Mouse (Mus musculus) lung, adult 2 months (tissue): Measurements from ENCODE around the gene Carmil3. TPM values are rescaled to one million over a fixed set of nuclear protein-coding genes. Genes with fewer than 3 reads are reported as not detected.
A peak's percentile ranks its signal among the peaks of the same experiment; 100 is the strongest.

Source experiments
- DNase-seq: peaks from one replicate; pipeline ENCODE4 v3.0.0; 2022
- H3K4me1 ChIP-seq: fragments of 200-500 bp; 2 replicates; pipeline ENCODE4 v1.6.1; 2011; ENCODE audit warnings: low read length; ENCODE audit not compliant: control insufficient read depth, insufficient read depth
- H3K4me3 ChIP-seq: fragments of 200-500 bp; replicated peaks from 2 replicates; pipeline ENCODE3; 2011; ENCODE audit warnings: low read depth, mild to moderate bottlenecking, control low read depth, low read length; ENCODE audit errors: extremely low read depth
- CTCF ChIP-seq: fragments of 200-500 bp; IDR thresholded peaks from 2 replicates; pipeline ENCODE4 v1.5.1; 2011; ENCODE audit warnings: mild to moderate bottlenecking, low read length, control low read depth; ENCODE audit not compliant: insufficient read depth
- POLR2A ChIP-seq: fragments of 200-500 bp; IDR thresholded peaks from 2 replicates; pipeline ENCODE4 v1.6.1; 2011; ENCODE audit warnings: low read depth, mild to moderate bottlenecking, control low read depth, low read length, borderline replicate concordance; ENCODE audit errors: extremely low read depth
- WGBS: fragments of 180-500 bp; shearing (Covaris S2); methylation state at CpG from one replicate; pipeline ENCODE4 v1.1.7; 2018; 5-methylcytosine and 5-hydroxymethylcytosine counted together
- polyA plus RNA-seq: library from polyadenylated mRNA; depleted of rRNA; stranded (reverse); fragments of >200 nt; gene quantifications from 2 replicates; pipeline ENCODE4 v1.2.3, GENCODE M21; 2012; rRNA removed

Carmil3 gene
- polyA plus RNA-seq, 1 experiment: 1.8 TPM

DNA sequence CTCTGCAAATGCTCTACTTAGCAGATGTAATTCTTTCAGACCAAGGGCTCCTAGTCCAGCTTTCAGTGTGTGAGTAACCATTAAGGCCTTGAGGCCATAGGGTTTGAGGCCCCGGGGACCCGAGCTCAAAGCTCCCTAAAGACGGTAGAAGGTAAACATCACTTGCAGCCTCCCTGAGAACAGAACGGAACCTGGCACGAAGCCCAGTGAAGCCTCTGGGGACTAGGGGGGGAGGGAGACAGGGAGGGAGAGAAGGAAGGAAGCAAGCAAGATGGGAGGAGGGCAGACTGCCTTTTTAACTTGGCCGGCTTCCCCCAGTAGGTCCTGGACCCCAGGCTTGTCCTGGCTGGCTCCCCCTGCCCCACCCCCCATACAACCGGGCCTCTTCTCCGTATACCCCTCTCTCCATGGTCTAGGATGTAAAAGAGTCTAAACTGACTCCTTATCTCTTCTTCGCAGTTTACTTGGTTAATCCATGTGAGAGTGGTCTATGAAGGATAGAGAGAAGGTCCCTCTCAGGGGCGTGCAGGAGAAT, 50.4 kb downstream of the Carmil3 start:
- DNase-seq: peak; percentile 72
- Histone ChIP-seq H3K4me1 (0 out of 2 replicates have a peak, but pooled peaks cover 3% of the 10 kb centered on the region), H3K4me3 (peak overlapping the region; percentile 96)
- 3% methylated on average over 10 of the region's 10 CpGs for WGBS
- TF ChIP-seq POLR2A (no peak), CTCF (no peak)

DNA sequence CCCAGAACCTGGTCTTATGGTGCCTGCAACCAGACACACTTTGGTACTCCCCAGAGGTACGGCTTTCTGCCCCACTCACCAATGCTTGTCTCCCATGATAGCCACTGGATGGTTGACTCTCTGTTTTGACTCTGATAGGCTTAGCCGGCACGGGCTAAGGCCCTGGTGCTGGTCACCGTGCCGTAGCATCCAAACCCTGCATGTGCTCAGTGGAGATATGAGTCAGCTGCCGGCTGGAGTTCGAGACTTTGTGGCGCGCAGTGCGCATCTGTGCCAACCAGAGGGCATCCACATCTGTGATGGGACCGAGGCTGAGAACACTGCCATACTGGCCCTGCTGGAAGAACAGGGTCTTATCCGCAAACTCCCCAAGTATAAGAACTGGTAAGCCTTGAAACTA, 51.8 kb downstream of the Carmil3 start:
- 94% methylated on average over 12 of the region's 12 CpGs for WGBS
- Histone ChIP-seq H3K4me3 (no peak overlapping the region), H3K4me1 (0 out of 2 replicates have a peak, but pooled peaks cover 3% of the 10 kb centered on the region)
- TF ChIP-seq CTCF (no peak), POLR2A (no peak)
- DNase-seq: no peak

DNA sequence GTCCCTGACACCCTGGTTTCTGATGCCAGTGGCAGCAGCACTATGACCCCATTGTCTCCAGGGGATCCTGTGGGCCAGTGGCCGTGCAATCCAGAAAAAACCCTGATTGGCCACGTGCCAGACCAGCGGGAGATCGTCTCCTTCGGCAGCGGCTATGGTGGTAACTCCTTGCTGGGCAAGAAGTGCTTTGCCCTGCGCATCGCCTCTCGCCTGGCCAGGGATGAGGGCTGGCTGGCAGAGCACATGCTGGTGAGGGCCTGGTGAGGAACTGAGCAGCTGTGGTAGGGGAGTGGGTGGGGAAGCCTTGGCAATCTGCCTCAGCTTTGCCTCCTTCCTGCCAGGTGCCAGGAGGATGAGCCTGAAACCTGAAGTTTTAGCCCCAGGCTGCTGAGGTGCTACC, 53.9 kb downstream of the Carmil3 start:
- DNase-seq: no peak
- H3K4me1 ChIP-seq: 0 out of 2 replicates have a peak, but pooled peaks cover 3% of the 10 kb centered on the region
- WGBS: 68% methylated on average over 9 of the region's 9 CpGs
- no peak for TF ChIP-seq CTCF
- TF ChIP-seq POLR2A: no peak
- H3K4me3 ChIP-seq: no peak overlapping the region

DNA sequence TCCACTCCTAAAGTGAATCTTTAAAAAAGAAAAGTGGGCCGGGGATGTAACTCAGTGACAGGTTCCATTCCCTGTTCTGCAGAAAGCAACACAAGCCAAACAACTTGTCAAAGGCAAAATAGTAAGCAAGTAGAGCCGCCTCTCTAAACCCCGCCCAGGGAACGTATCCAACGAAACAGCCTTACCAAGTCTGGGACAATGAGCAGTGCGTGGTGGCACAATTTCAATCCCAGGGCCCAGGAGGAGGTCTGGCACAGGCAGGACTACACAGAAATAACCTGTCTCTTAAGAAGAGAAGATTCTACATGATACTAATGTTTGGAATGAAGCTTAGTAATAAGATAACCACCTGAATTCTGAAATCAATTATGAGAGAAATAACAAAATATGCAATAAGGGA, 59.7 kb downstream of the Carmil3 start:
- no peak for DNase-seq
- WGBS: 82% methylated on average over 6 of the region's 6 CpGs
- no peak for TF ChIP-seq POLR2A
- no peak for TF ChIP-seq CTCF
- Histone ChIP-seq H3K4me3 (no peak overlapping the region), H3K4me1 (no peaks in the 10 kb centered on the region)

DNA sequence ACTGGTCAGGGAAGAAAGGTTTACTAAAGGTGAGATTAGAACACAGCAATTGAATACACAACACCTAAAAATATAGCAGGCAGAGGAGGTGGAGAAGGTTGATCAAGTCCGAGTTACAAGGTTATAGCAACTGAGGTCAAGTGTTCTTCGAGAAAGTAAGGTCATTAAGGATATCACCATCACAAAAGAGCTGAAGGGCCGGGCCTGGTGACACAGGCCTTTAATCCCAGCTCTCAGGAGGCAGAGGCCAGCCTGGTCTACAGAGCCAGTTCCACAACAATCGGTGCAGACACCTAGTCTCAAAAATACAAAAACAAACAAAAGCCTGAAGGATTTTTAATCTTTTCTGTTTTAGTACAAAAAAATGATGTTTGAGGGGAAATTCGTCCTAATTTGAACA, 60.9 kb downstream of the Carmil3 start:
- no peak for DNase-seq
- Histone ChIP-seq H3K4me3 (no peak overlapping the region), H3K4me1 (no peaks in the 10 kb centered on the region)
- TF ChIP-seq POLR2A (no peak), CTCF (no peak)
- 65% methylated on average over 5 of the region's 5 CpGs for WGBS

DNA sequence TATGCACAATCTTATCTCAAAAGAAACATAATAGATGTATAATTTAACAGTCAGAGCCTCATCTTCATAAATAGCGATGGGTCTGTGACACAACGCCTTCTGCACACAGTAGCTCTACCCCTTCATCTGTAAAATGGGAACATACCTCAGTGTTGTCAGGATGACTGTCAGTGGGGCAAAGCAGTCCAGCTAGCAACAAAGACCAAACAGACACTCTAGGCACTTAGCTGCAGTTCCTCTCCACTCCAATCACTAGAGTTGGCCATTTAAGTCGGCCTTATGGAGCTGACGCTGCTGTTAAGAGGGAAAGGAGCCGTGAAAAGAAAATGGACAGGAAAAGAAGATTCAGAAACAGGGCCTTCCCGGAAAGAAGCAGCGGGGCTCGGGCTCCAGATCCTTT, 61.3 kb downstream of the Carmil3 start:
- peaks cover 2% of the 10 kb centered on the region; the same call in 1 of the 2 replicates for H3K4me1 ChIP-seq
- no peak for TF ChIP-seq POLR2A
- no peak for TF ChIP-seq CTCF
- WGBS: 82% methylated on average over 8 of the region's 8 CpGs
- no peak overlapping the region for H3K4me3 ChIP-seq
- DNase-seq: no peak

DNA sequence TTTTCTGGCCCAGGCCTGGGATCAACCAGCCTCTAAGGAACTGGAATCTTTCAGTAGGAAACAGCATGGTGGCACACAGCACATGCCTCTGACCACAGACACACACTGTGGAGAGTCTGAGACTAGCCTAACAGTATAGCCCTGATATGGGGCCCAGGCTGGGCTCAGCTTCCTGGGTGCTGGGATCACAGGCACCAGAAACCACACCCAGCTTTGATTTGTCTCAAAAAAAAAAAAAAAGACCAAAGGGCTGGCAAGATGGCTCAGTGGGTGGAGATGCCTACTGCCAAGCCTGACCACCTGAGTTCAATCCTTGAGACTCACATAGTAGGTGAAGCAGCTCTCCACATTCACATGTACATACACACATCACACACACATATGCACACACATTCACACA, 64.2 kb downstream of the Carmil3 start:
- Histone ChIP-seq H3K4me3 (no peak overlapping the region), H3K4me1 (peaks cover 6% of the 10 kb centered on the region; the same call in 1 of the 2 replicates)
- DNase-seq: no peak
- TF ChIP-seq POLR2A (no peak), CTCF (no peak)

DNA sequence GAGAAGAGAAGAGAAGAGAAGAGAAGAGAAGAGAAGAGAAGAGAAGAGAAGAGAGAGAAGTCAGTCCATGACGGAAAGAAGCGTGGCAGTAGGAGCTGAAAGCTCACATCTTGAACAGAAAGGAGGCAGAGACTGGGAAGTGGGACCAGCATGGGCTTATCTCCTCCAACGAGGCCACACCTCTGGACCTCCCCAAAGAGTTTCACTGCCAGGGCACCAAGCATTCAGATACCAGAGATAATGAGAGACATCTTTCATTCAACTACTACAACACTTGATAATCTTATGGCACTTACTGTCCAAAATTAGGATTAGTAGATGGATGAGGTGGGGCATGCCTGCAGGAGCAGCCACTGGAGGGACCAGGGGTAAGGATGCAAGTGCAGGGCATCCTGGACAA, 65.3 kb downstream of the Carmil3 start:
- TF ChIP-seq CTCF (no peak), POLR2A (no peak)
- 70% methylated on average over 3 of the region's 3 CpGs for WGBS
- peaks cover 6% of the 10 kb centered on the region; the same call in 1 of the 2 replicates for H3K4me1 ChIP-seq
- no peak for DNase-seq
- H3K4me3 ChIP-seq: no peak overlapping the region

DNA sequence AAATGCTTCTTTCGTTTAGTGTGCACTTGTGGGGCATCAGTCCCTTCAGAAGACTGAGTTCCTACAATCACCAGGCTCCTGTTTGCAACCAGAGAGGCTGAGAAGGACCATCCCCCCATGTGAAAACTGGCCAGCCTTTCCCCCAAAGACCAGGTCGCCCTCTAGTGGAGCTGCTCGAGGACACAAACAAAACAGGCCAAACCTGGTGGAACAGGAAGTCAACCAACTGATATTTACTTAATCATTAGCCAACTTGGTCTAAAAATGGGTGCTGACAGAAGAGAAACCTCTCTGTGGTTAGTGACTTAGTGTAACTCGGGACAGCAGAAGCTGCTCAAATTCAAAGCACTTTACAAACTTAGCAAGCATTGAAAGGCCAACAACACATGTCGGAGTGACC, 66.6 kb downstream of the Carmil3 start:
- Histone ChIP-seq H3K4me1 (peaks cover 10% of the 10 kb centered on the region), H3K4me3 (no peak overlapping the region)
- TF ChIP-seq CTCF: peak; percentile 90
- no peak for TF ChIP-seq POLR2A
- peak; percentile 77 for DNase-seq
- WGBS: 14% methylated on average over 5 of the region's 5 CpGs

DNA sequence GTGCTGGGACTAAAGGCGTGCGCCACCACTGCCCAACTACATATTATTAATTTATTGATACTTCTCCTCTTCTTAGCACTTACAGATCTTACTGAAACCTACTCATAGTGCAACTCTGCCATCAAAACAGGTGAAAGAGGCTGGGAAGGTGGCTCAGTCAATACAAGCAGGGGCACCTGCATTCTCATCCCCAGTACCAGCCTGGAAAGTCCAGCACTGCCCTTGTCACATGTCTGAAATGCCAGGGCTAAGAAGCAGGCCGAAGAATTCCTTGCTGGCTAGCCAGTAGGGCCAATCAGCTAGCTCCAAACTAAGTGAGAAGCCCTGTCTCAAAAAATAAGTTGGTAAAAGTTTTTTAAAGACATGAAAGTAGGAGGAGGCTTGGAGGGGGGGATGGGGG, 67.1 kb downstream of the Carmil3 start:
- DNase-seq: no peak
- no peak for TF ChIP-seq CTCF
- no peak for TF ChIP-seq POLR2A
- Histone ChIP-seq H3K4me1 (peaks cover 10% of the 10 kb centered on the region), H3K4me3 (no peak overlapping the region)
- WGBS: 73% methylated on average over 3 of the region's 3 CpGs

Other genes starting within 250 kb of the Carmil3 start
- gene Dhrs4, start 11.9 kb upstream of the Carmil3 start, polyA plus RNA-seq: 25.0 and 28.1 TPM in 2 replicates
- 0.05 and 0.07 TPM in 2 replicates for gene Cpne6, start 19.8 kb downstream of the Carmil3 start, polyA plus RNA-seq
- gene Nrl, start 34.3 kb downstream of the Carmil3 start, polyA plus RNA-seq: not detected in 2 replicates
- 31.6 and 34.1 TPM in 2 replicates for gene Pck2, start 49.6 kb downstream of the Carmil3 start, polyA plus RNA-seq
- gene Dcaf11, start 69.4 kb downstream of the Carmil3 start, polyA plus RNA-seq: 96.0 and 124 TPM in 2 replicates
- 0.60 and 1.8 TPM in 2 replicates for gene A730061H03Rik, start 69.8 kb downstream of the Carmil3 start, polyA plus RNA-seq
- 5.1 and 17.5 TPM in 2 replicates for gene Fitm1, start 85.0 kb downstream of the Carmil3 start, polyA plus RNA-seq
- gene Psme1, start 87.5 kb downstream of the Carmil3 start, polyA plus RNA-seq: 82.8 and 98.6 TPM in 2 replicates
- gene Emc9, start 94.7 kb downstream of the Carmil3 start, polyA plus RNA-seq: 20.7 and 20.8 TPM in 2 replicates
- 45.0 and 60.5 TPM in 2 replicates for gene Psme2, start 100.5 kb downstream of the Carmil3 start, polyA plus RNA-seq
- 37.7 and 42.8 TPM in 2 replicates for gene Rnf31, start 101.1 kb downstream of the Carmil3 start, polyA plus RNA-seq
- 77.3 and 82.6 TPM in 2 replicates for gene Irf9, start 112.9 kb downstream of the Carmil3 start, polyA plus RNA-seq
- gene Rec8, start 127.4 kb downstream of the Carmil3 start, polyA plus RNA-seq: 6.0 and 9.7 TPM in 2 replicates
- gene Ipo4, start 145.3 kb downstream of the Carmil3 start, polyA plus RNA-seq: 52.7 and 83.9 TPM in 2 replicates
- gene Gm49378, start 147.2 kb downstream of the Carmil3 start, polyA plus RNA-seq: 6.0 and 9.5 TPM in 2 replicates
- 81.4 and 91.7 TPM in 2 replicates for gene Tm9sf1, start 153.2 kb downstream of the Carmil3 start, polyA plus RNA-seq
- 0.70 and 1.0 TPM in 2 replicates for gene Tssk4, start 159.5 kb downstream of the Carmil3 start, polyA plus RNA-seq
- 15.1 and 20.4 TPM in 2 replicates for gene Mdp1, start 169.9 kb downstream of the Carmil3 start, polyA plus RNA-seq
- gene Gmpr2, start 181.3 kb downstream of the Carmil3 start, polyA plus RNA-seq: 11.8 and 18.7 TPM in 2 replicates
- gene Nedd8, start 181.5 kb downstream of the Carmil3 start, polyA plus RNA-seq: 170 and 270 TPM in 2 replicates
- gene Tinf2, start 191.2 kb downstream of the Carmil3 start, polyA plus RNA-seq: 11.9 and 14.8 TPM in 2 replicates
- gene Tgm1, start 223.3 kb downstream of the Carmil3 start, polyA plus RNA-seq: 3.4 and 30.7 TPM in 2 replicates
- 42.0 and 57.3 TPM in 2 replicates for gene Rabggta, start 231.6 kb downstream of the Carmil3 start, polyA plus RNA-seq